Mouse (Mus musculus): ENCODE results near the gene Padi2.

DNA sequence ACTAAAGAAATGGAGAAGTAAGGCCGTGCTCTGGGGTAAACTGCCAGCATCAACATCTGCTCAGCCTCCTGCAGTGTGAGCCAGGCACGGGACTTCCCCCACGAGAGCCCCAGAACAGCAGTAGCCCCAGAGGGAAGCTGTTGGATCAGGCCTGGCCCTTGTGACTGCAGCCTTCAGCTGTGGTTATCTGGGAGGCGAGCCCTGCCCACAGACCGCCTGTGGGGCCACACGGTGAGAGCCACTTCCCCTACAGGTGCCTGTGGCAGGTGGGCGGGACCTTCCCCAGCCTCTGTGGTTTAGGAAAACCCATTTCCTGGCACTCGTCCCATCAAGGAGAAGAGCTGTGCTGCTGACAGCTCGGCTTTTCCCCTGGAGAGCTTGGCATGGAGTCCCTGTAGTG is 77.3 kb downstream of the Padi2 start:
- TF ChIP-seq GATA1 (IDR thresholded peaks at IDR 0.05; ENCODE audit: low read length) (no peak), TAL1 (IDR thresholded peaks at IDR 0.05; ENCODE audit: low read length) (no peak)
